Mouse (Mus musculus) embryonic fibroblast, embryonic 13.5 days (primary cell): ENCODE measurements around the gene Amph.

Source experiments
- CTCF ChIP-seq: IDR thresholded peaks from 2 replicates; pipeline ENCODE4 v1.5.1; 2011; ENCODE audit warnings: mild to moderate bottlenecking, control low read depth, low read length, moderate library complexity, borderline replicate concordance; ENCODE audit not compliant: insufficient read depth
- POLR2A ChIP-seq: IDR thresholded peaks from 2 replicates; pipeline ENCODE4 v1.6.1; 2011; ENCODE audit warnings: low read depth, mild to moderate bottlenecking, control low read depth, low read length, moderate library complexity

- no peak for TF ChIP-seq CTCF
- no peak for TF ChIP-seq POLR2A
Observed at GRCm38 (mm10) chr13:19138550-19138949, 190.5 kb downstream of the Amph start.
